Mouse (Mus musculus) G1E-ER4 (cell line): ENCODE results near the gene H2-M10.4. TPM values are rescaled to one million over a fixed set of nuclear protein-coding genes. Genes with fewer than 3 reads are reported as not detected.

Source experiments
- GATA1 ChIP-seq: IDR thresholded peaks from one replicate; pipeline ENCODE4 v1.8.0; 2012; ENCODE audit warnings: low read length, inconsistent platforms
- polyA plus RNA-seq: library from polyadenylated mRNA; stranded (reverse); fragments of >175 nt; gene quantifications from 2 replicates; pipeline ENCODE4 v1.2.3, GENCODE M21; 2012

H2-M10.4 gene
- polyA plus RNA-seq = not detected in 2 replicates

GRCm38 (mm10) chr17:36462234-36462633 lies at the start of gene H2-M10.4:
Gene H2-M10.4 (minus strand): TSS chr17:36462334.
- TF ChIP-seq GATA1 = no peak

- no peak for TF ChIP-seq GATA1
These were observed 41.8 kb upstream of the H2-M10.4 start for GRCm38 (mm10) chr17:36503910-36504309.

DNA sequence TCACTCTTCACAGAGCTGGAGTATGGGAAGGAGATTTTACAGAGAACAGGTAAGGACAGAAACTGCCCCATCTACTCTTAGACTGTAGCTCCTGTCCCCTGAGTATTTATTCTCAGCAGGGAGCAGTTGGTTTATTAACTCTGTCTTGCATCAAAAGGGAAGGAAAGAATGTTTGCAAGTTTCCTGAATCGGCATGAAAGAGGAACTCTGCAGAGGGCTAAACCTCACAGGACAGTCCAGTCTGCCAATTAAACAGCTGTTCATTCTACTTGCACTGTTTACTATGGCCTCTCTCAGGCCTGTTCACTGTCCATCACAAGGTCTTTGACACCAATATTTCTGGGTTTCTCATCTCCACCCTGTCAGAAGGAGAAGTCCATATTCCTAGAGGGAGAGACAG lies 38.3 kb upstream of the H2-M10.4 start:
- TF ChIP-seq GATA1 = no peak

- no peak for TF ChIP-seq GATA1
These were observed 24.6 kb upstream of the H2-M10.4 start for GRCm38 (mm10) chr17:36486687-36487230.

DNA sequence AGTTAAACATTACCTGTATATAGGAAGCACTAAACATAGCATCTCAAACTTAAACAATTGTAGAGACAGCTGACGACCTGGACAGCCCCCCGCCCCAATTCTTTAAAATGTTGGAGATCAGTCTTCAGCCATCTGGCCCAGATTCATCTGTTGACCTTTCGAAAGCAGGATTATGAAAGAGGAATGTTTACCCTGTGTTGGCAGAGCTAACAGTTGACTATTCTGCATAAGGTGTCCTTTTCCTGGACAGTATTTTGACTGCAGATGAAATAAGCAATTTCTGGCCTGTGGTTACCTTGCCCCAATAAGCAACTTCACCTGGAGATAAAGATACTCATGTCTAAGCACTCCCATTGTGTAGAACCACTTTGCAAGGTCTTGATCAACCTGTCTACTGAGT lies 21.7 kb upstream of the H2-M10.4 start:
- no peak for TF ChIP-seq GATA1

GRCm38 (mm10) chr17:36456260-36456659 lies 5.9 kb downstream of the H2-M10.4 start:
- TF ChIP-seq GATA1 = no peak

DNA sequence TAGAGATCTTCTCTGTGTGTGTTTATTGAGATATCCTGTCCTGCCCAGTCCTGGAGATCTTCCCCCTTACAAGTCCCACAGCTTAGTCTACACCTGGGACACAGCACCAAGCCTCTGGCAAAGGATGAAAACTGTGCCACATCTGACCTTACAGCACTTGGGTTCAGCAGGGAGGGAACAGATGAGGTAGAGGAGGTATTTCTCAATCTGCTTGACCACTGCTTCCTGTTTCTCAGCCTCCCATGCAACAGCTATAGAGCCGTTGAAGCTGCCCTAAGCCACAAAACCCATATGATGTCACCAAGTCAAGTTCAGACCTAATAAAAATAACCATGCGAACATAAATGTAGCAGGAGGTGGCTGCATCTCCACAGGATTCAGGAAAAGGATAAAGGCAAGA lies 30.7 kb downstream of the H2-M10.4 start:
- TF ChIP-seq GATA1 = no peak

GRCm38 (mm10) chr17:36418091-36418754 lies 43.9 kb downstream of the H2-M10.4 start:
- no peak for TF ChIP-seq GATA1

- no peak for TF ChIP-seq GATA1
These were observed 44.7 kb downstream of the H2-M10.4 start for GRCm38 (mm10) chr17:36417416-36417815.

DNA sequence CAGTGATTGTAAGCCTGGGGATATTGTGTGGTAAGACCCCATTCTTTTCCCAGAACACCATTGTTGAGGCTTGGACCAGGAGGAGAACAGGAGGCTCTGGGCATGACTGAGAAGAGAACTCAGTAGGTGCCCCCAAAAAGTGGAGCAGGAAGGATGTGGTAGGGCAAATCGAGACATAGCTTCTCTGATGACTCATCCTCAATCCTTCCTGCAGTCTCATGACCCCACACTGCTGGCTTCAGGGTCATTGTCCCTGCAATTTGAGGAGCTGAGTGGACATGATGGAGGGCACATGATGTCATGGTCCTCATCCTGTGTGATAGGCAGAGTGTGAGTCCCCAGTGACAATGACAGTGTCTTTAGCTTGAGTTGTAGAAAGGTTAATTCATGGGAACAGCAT lies 46.7 kb downstream of the H2-M10.4 start:
- TF ChIP-seq GATA1 = no peak

DNA sequence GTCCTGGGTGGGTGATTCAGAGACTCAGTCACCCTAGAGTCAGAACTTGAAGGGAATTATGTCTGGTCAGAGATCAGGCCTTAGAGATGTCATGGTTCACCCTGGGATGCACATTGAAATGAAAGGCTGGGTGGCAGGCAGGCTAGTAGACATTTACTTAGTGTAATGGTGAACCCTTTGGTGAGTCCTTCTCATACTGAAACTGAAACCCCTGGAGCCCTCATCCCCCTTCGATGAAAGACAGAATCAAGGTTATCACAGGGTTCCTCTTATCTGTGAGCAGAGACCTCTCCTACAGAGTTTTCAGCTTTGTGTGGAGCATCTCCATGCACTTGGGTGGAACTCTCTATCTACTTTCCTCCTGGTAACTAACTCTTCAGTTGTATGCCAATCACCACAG lies 47.8 kb downstream of the H2-M10.4 start:
- TF ChIP-seq GATA1 = no peak

Other genes starting within 250 kb of the H2-M10.4 start
- gene Rpp21, start 204.3 kb downstream of the H2-M10.4 start, polyA plus RNA-seq = 62.5 and 118 TPM in 2 replicates
- gene Trim39, start 190.1 kb downstream of the H2-M10.4 start, polyA plus RNA-seq = 5.4 and 5.5 TPM in 2 replicates
- not detected in 2 replicates for gene H2-M10.2, start 175.8 kb downstream of the H2-M10.4 start, polyA plus RNA-seq
- gene H2-M10.1, start 136.2 kb downstream of the H2-M10.4 start, polyA plus RNA-seq = not detected in 2 replicates
- not detected in 2 replicates for gene H2-M10.3, start 93.9 kb downstream of the H2-M10.4 start, polyA plus RNA-seq
- gene H2-M11, start 84.7 kb upstream of the H2-M10.4 start, polyA plus RNA-seq = not detected in 2 replicates
- gene H2-M9, start 180.3 kb upstream of the H2-M10.4 start, polyA plus RNA-seq = not detected in 2 replicates
- not detected in 2 replicates for gene H2-M1, start 209.9 kb upstream of the H2-M10.4 start, polyA plus RNA-seq